Mouse (Mus musculus): ENCODE measurements around the gene Olfr283. TPM values are rescaled to one million over a fixed set of nuclear protein-coding genes. Genes with fewer than 3 reads are reported as not detected.

The Olfr283 gene
- polyA plus RNA-seq, 1 experiment from 2014 or later, result not detected

- no peaks in the 10 kb centered on the region for H3K4me1 ChIP-seq (ENCODE audit: control insufficient read depth, insufficient read depth, low read length)
- no peak within 1 kb of the TSS for H3K4me2 ChIP-seq (ENCODE audit: low read depth, low read length)
- no peaks in the 10 kb centered on the region for H3K9me3 ChIP-seq (ENCODE audit: control insufficient read depth, low read length)
- no peaks in the 10 kb centered on the region for H3K27me3 ChIP-seq (replicated peaks; ENCODE audit: control insufficient read depth, insufficient read depth, low read length)
- no peak within 1 kb of the TSS for H3K9ac ChIP-seq (ENCODE audit: low read depth, low read length)
- H3K4me3 ChIP-seq (ENCODE audit: low read length), result no peak within 1 kb of the TSS
- no peak within 1 kb of the TSS for H3K27ac ChIP-seq (ENCODE audit: low read length)
- H3K36me3 ChIP-seq (ENCODE audit: control insufficient read depth, insufficient read depth, low read length), result no peaks in the 10 kb centered on the region
- WGBS, result 65% methylated on average over 8 of the region's 8 CpGs
- no peak for ATAC-seq
These were observed 39.9 kb downstream of the Olfr283 start, which contains the start of gene Olfr284 for GRCm38 (mm10) chr15:98340887-98341286. TSS of gene Olfr284 (minus strand) at chr15:98340987.

Other genes with a start within 250 kb of the Olfr283 start
- 52.7 and 54.9 TPM in 2 replicates for gene Asb8, start 215.3 kb downstream of the Olfr283 start, polyA plus RNA-seq (2015; fragmentation: Nextera tagmentation; extraction: Ambion mirVana)
- gene Ccdc184, start 213.8 kb downstream of the Olfr283 start, polyA plus RNA-seq (2015; fragmentation: Nextera tagmentation; extraction: Ambion mirVana), result 1.4 and 1.7 TPM in 2 replicates
- not detected in 2 replicates for gene Olfr288, start 185.4 kb downstream of the Olfr283 start, polyA plus RNA-seq (2015; fragmentation: Nextera tagmentation; extraction: Ambion mirVana)
- not detected in 2 replicates for gene Gm44579, start 160.0 kb downstream of the Olfr283 start, polyA plus RNA-seq (2015; fragmentation: Nextera tagmentation; extraction: Ambion mirVana)
- not detected in 2 replicates for gene Olfr287, start 159.9 kb downstream of the Olfr283 start, polyA plus RNA-seq (2015; fragmentation: Nextera tagmentation; extraction: Ambion mirVana)
- gene Olfr286, start 146.5 kb downstream of the Olfr283 start, polyA plus RNA-seq (2015; fragmentation: Nextera tagmentation; extraction: Ambion mirVana), result not detected in 2 replicates
- gene H1fnt, start 123.7 kb downstream of the Olfr283 start, polyA plus RNA-seq (2015; fragmentation: Nextera tagmentation; extraction: Ambion mirVana), result not detected in 2 replicates
- 0.39 and 0.42 TPM in 2 replicates for gene Zfp641, start 84.8 kb downstream of the Olfr283 start, polyA plus RNA-seq (2015; fragmentation: Nextera tagmentation; extraction: Ambion mirVana)
- not detected in 2 replicates for gene Olfr285, start 63.6 kb downstream of the Olfr283 start, polyA plus RNA-seq (2015; fragmentation: Nextera tagmentation; extraction: Ambion mirVana)
- not detected in 2 replicates for gene Olfr284, start 40.0 kb downstream of the Olfr283 start, polyA plus RNA-seq (2015; fragmentation: Nextera tagmentation; extraction: Ambion mirVana)
- gene Olfr282, start 50.3 kb upstream of the Olfr283 start, polyA plus RNA-seq (2015; fragmentation: Nextera tagmentation; extraction: Ambion mirVana), result not detected in 2 replicates
- not detected in 2 replicates for gene Olfr281, start 71.6 kb upstream of the Olfr283 start, polyA plus RNA-seq (2015; fragmentation: Nextera tagmentation; extraction: Ambion mirVana)
- gene OR5BS1P, start 89.0 kb upstream of the Olfr283 start, polyA plus RNA-seq (2015; fragmentation: Nextera tagmentation; extraction: Ambion mirVana), result not detected in 2 replicates
- 0.31 TPM in 1 of 2 replicates, not detected in the other for gene Lalba, start 101.8 kb upstream of the Olfr283 start, polyA plus RNA-seq (2015; fragmentation: Nextera tagmentation; extraction: Ambion mirVana)
- gene Olfr279, start 111.5 kb upstream of the Olfr283 start, polyA plus RNA-seq (2015; fragmentation: Nextera tagmentation; extraction: Ambion mirVana), result not detected in 2 replicates
- gene Kansl2, start 153.3 kb upstream of the Olfr283 start, polyA plus RNA-seq (2015; fragmentation: Nextera tagmentation; extraction: Ambion mirVana), result 67.2 and 69.6 TPM in 2 replicates
- gene Ccnt1, start 190.0 kb upstream of the Olfr283 start, polyA plus RNA-seq (2015; fragmentation: Nextera tagmentation; extraction: Ambion mirVana), result 41.2 and 43.7 TPM in 2 replicates
- 0.43 TPM in 1 of 2 replicates, not detected in the other for gene 4930415O20Rik, start 190.1 kb upstream of the Olfr283 start, polyA plus RNA-seq (2015; fragmentation: Nextera tagmentation; extraction: Ambion mirVana)
- gene Adcy6, start 229.1 kb upstream of the Olfr283 start, polyA plus RNA-seq (2015; fragmentation: Nextera tagmentation; extraction: Ambion mirVana), result 17.1 and 18.8 TPM in 2 replicates
- gene Cacnb3, start 249.9 kb upstream of the Olfr283 start, polyA plus RNA-seq (2015; fragmentation: Nextera tagmentation; extraction: Ambion mirVana), result 20.3 and 22.8 TPM in 2 replicates